Mouse (Mus musculus): ENCODE data around the gene Slc35a5. TPM values are rescaled to one million over a fixed set of nuclear protein-coding genes. Genes with fewer than 3 reads are reported as not detected.

The Slc35a5 gene
- 52.9 TPM for polyA plus RNA-seq (2017; shearing (Covaris generic))

GRCm38 (mm10) chr16:45158522-45159388 is at the start of gene Slc35a5, which contains the start of gene Atg3:
Gene Slc35a5, minus strand, starts transcription at chr16:45158706.
Gene Atg3, plus strand, starts transcription at chr16:45158785.

GRCm38 (mm10) chr16:45093137-45093731 is 65.3 kb downstream of the Slc35a5 start, which contains the start of gene Ccdc80:
Gene Ccdc80, plus strand, starts transcription at chr16:45093402.

Other genes starting within 250 kb of the Slc35a5 start
- 1.1 TPM for gene Cd200r3, start 215.0 kb downstream of the Slc35a5 start, polyA plus RNA-seq (2017; shearing (Covaris generic))
- gene Ccdc80, start 65.3 kb downstream of the Slc35a5 start, polyA plus RNA-seq (2017; shearing (Covaris generic)): 1.2 TPM
- 25.6 TPM for gene Atg3, start 79 bp upstream of the Slc35a5 start, polyA plus RNA-seq (2017; shearing (Covaris generic))
- gene Btla, start 65.6 kb upstream of the Slc35a5 start, polyA plus RNA-seq (2017; shearing (Covaris generic)): 87.1 TPM